Mouse (Mus musculus) forebrain, embryonic 13.5 days (tissue): ENCODE measurements around the gene Ube2f. TPM values are rescaled to one million over a fixed set of nuclear protein-coding genes. Genes with fewer than 3 reads are reported as not detected.
A peak's percentile ranks its signal among the peaks of the same experiment; 100 is the strongest.

Experiments
- ATAC-seq: fragments of 200-750 bp; cut with Nextera tagmentation; 2 replicates; pipeline ENCODE4 v1.8.0; 2017
- H3K27ac ChIP-seq: fragments of 300-500 bp; sonication (generic); 2 replicates; pipeline ENCODE4 v1.5.1; 2015; ENCODE audit warnings: inconsistent platforms, mild to moderate bottlenecking, moderate library complexity
- H3K27me3 ChIP-seq: fragments of 300-500 bp; sonication (generic); 2 replicates; pipeline ENCODE4 v1.6.1; 2015; ENCODE audit warnings: mild to moderate bottlenecking, inconsistent platforms
- H3K36me3 ChIP-seq: fragments of 300-500 bp; sonication (generic); 2 replicates; pipeline ENCODE4 v1.6.1; 2015; ENCODE audit warnings: mild to moderate bottlenecking, inconsistent platforms; ENCODE audit not compliant: poor library complexity, severe bottlenecking
- H3K4me1 ChIP-seq: fragments of 300-500 bp; sonication (generic); 2 replicates; pipeline ENCODE4 v1.6.1; 2015; ENCODE audit warnings: inconsistent platforms
- H3K4me2 ChIP-seq: fragments of 300-500 bp; sonication (generic); 2 replicates; pipeline ENCODE4 v1.6.1; 2015; ENCODE audit warnings: inconsistent platforms, mild to moderate bottlenecking, moderate library complexity
- H3K4me3 ChIP-seq: fragments of 300-500 bp; sonication (generic); 2 replicates; pipeline ENCODE4 v1.5.1; 2015; ENCODE audit warnings: mild to moderate bottlenecking, inconsistent platforms
- H3K9ac ChIP-seq: fragments of 300-500 bp; sonication (generic); 2 replicates; pipeline ENCODE4 v1.6.1; 2015; ENCODE audit warnings: mild to moderate bottlenecking, inconsistent platforms
- H3K9me3 ChIP-seq: fragments of 300-500 bp; sonication (generic); replicated peaks from 2 replicates; pipeline ENCODE4 v1.6.1; 2016; ENCODE audit warnings: inconsistent platforms
- WGBS: fragments of 180-500 bp; shearing (Covaris S2); methylation state at CpG from one replicate; pipeline ENCODE4 v1.1.7; 2015; 5-methylcytosine and 5-hydroxymethylcytosine counted together
- polyA plus RNA-seq: library from polyadenylated mRNA; unstranded; fragments of >200 nt; fragmentation: Nextera tagmentation; extraction: Ambion mirVana; gene quantifications from 2 replicates; pipeline ENCODE4 v1.2.1, GENCODE M21; 2015

Gene Ube2f
- polyA plus RNA-seq, 1 experiment from 2014 or later = 81.3 TPM

DNA sequence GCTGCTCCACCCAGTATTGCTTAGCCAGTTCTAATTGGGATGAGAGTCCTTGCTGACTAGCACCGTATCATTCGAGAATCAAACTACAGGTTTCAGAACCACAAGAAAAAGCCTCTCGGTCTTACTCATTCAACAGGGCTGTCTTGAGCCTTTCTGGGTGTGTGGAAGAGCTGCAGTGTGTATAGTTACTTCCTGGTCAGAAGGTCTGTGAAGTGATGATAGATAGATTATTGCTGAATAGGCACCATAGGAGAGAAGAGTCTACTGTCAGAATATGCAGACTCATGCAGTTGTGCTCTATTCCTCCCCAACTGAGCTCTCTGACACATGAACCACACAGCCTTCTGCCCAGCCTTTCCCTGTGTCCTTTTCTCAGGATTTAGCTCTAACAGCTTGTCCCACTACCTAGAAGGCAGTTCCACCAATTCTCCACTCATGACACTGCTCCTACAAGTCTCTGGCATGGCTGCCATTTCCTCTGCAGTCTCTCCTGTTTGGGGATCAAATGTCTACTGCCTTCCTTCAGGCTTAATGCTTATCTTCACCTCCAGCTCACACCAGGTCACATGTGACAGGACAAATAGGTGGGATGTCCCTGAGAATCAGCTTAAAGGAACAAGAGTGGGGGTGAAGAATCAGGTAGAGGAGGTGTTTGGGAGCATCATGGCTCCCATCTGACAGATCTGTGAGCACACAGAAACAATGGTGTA is 28.5 kb downstream of the Ube2f start:
- Histone ChIP-seq H3K36me3 (peaks cover 52% of the 10 kb centered on the region), H3K4me1 (no peaks in the 10 kb centered on the region), H3K27ac (no peak overlapping the region), H3K9ac (no peak overlapping the region), H3K4me3 (no peak overlapping the region), H3K9me3 (no peaks in the 10 kb centered on the region), H3K4me2 (no peak overlapping the region), H3K27me3 (no peaks in the 10 kb centered on the region)
- WGBS = 89% methylated on average over 3 of the region's 3 CpGs
- ATAC-seq = no peak

- Histone ChIP-seq H3K4me1 (no peaks in the 10 kb centered on the region), H3K36me3 (peaks cover 57% of the 10 kb centered on the region), H3K4me2 (no peak overlapping the region), H3K27ac (no peak overlapping the region), H3K27me3 (no peaks in the 10 kb centered on the region), H3K9ac (no peak overlapping the region), H3K9me3 (no peaks in the 10 kb centered on the region), H3K4me3 (no peak overlapping the region)
- no peak for ATAC-seq
- WGBS = 88% methylated on average over 1 of the region's 1 CpGs
Measured at GRCm38 (mm10) chr1:91279126-91279525, 29.0 kb downstream of the Ube2f start.

- Histone ChIP-seq H3K4me3 (no peak overlapping the region), H3K27ac (no peak overlapping the region), H3K27me3 (no peaks in the 10 kb centered on the region), H3K4me2 (no peak overlapping the region), H3K36me3 (peaks cover 67% of the 10 kb centered on the region), H3K4me1 (no peaks in the 10 kb centered on the region), H3K9ac (no peak overlapping the region), H3K9me3 (no peaks in the 10 kb centered on the region)
- no peak for ATAC-seq
- 96% methylated on average over 1 of the region's 1 CpGs for WGBS
Measured at GRCm38 (mm10) chr1:91282582-91282981, 32.5 kb downstream of the Ube2f start.

GRCm38 (mm10) chr1:91289375-91289774 is 39.3 kb downstream of the Ube2f start:
- Histone ChIP-seq H3K36me3 (peaks cover 48% of the 10 kb centered on the region), H3K4me1 (no peaks in the 10 kb centered on the region), H3K9ac (no peak overlapping the region), H3K27me3 (no peaks in the 10 kb centered on the region), H3K4me3 (no peak overlapping the region), H3K27ac (no peak overlapping the region), H3K4me2 (no peak overlapping the region), H3K9me3 (no peaks in the 10 kb centered on the region)
- ATAC-seq = no peak
- 100% methylated on average over 1 of the region's 1 CpGs for WGBS

DNA sequence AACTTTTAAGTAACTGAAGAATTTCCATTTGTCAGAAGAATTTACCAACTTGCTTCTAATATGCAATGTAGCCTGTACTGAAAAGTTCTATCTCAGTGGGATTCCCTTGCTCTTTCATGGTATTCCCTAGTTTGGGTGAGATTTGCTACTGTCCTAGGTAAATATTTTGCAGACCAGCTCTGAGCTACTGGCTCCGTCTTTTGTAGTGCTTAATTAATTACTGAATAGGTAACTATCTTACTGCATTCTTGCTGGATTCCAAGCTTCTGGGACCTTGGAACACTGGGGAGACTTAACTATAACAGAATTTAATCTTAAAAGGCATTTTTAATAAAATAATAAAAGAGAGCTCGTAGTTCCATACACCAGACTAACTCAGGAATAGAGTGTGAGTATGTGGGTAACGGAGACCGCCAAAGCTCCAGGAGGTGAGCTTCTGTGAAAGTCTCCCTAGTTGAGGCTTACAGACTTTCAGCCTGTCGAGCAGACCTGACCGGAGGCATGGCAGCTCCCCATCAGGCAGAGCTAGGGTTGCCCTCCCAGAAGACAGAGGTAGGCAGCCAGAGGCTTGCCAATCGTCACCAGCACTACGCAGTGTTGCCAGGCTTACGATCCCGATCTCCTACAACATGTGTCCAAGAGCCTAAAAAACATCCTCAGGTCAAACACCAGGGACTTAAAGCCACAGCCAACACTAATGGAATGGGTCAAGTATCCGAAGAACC is 42.2 kb downstream of the Ube2f start:
- H3K4me3 ChIP-seq = no peak overlapping the region
- H3K9ac ChIP-seq = no peak overlapping the region
- H3K9me3 ChIP-seq = no peaks in the 10 kb centered on the region
- H3K4me2 ChIP-seq = no peak overlapping the region
- H3K4me1 ChIP-seq = no peaks in the 10 kb centered on the region
- H3K36me3 ChIP-seq = peaks cover 26% of the 10 kb centered on the region
- whole genome bisulfite sequencing = 96% methylated on average over 11 of the region's 11 CpGs
- no peaks in the 10 kb centered on the region for H3K27me3 ChIP-seq
- H3K27ac ChIP-seq = no peak overlapping the region
- ATAC-seq = no peak

- Histone ChIP-seq H3K9ac (no peak overlapping the region), H3K27me3 (no peaks in the 10 kb centered on the region), H3K27ac (no peak overlapping the region), H3K4me2 (no peak overlapping the region), H3K9me3 (no peaks in the 10 kb centered on the region), H3K4me3 (no peak overlapping the region), H3K4me1 (peaks cover 7% of the 10 kb centered on the region), H3K36me3 (0 out of 2 replicates have a peak, but pooled peaks cover 11% of the 10 kb centered on the region)
- ATAC-seq = no peak
- WGBS = 94% methylated on average over 6 of the region's 6 CpGs
Measured at GRCm38 (mm10) chr1:91295544-91295943, 45.4 kb downstream of the Ube2f start.

DNA sequence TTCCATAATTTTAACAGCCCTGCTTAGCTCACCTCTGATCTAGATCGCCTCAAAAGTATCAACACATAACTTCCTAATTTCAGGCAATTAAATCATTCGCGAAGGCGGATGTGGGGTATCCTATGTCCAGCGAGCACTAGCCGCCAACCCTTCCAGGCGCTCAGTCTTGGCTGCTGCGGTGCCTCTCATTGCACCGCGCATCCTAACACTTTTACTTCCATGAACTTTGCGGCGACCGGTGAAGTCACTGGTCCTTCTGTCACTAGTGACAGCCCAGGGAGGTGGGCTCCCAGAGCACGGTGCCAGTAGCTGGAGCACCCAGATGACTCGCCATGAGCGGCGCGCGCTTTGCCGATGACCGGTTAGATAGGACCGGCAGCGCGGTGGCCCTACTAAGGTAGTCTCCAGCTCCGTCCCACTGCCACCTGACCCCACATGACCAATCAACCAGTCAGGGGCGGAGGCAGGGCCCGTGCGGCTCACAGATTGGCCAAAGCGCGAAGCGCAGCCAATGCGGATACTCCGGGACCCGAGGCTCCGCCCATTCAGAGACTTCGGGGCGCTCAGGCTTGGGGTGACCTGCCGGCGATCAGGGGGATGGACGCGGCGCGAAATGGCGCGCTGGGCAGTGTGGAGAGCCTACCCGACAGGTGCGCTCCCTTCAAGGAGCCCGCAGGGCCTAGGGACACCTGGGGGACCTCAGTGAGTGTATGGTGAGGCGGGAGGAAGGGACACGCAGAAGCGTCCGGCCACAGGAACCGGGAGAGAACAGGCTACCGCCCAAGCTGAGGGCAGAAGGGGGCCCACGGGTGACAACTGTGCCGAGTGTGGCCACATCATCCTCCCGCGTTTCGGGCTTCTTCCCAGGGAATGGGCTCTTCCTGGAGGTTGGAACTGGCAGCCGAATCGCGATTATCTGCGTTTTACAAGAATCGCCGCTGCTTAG is 48.0 kb downstream of the Ube2f start, which contains the start of gene Scly:
Gene Scly (plus strand): TSS at position 540 of the 946 bp plus-strand sequence.
- H3K27ac ChIP-seq = no peak within 1 kb of the TSS
- peak within 1 kb of the TSS; percentile 78 for H3K4me2 ChIP-seq
- H3K27me3 ChIP-seq = no peaks in the 10 kb centered on the region
- H3K9me3 ChIP-seq = no peaks in the 10 kb centered on the region
- ATAC-seq = peak; percentile 99
- H3K36me3 ChIP-seq = 0 out of 2 replicates have a peak, but pooled peaks cover 5% of the 10 kb centered on the region
- peaks cover 7% of the 10 kb centered on the region for H3K4me1 ChIP-seq
- 2% methylated on average over 65 of the region's 65 CpGs for WGBS
- H3K9ac ChIP-seq = peak within 1 kb of the TSS; percentile 84
- H3K4me3 ChIP-seq = peak within 1 kb of the TSS; percentile 85

DNA sequence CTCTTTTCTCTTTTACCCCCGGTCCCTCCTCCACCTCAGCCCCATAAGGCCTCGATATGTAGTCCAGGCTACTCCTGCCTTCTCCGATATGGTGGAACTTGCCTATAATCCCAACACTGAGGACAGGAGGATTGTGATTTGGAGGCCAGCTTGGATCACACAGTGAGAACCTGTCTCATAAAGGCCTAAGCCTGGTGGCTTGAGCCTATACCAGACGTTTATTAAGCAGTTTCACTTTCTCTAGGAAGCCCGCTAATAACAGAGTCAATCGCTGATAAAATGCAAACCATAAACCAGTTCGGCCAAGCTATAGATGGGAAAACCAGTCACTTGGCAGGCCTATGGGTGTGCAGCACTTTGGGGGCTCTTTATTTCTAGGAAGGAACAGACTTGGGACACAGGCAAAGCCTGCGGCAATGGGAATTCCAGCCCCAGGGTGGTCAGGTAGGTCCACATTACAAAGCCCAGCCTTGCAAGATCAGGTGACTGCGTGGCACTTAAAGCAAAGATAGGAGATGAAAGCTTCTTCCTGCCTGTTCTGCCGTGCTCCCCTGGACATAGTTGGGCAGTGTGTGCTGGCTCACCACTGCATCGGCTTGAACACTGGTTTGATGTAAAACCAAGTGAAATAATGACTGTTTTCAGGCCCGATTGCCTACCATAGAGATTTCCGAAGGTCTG is 49.1 kb downstream of the Ube2f start:
- H3K9ac ChIP-seq = peak overlapping the region; percentile 84
- H3K27me3 ChIP-seq = no peaks in the 10 kb centered on the region
- peak overlapping the region; percentile 78 for H3K4me2 ChIP-seq
- WGBS = 87% methylated on average over 13 of the region's 13 CpGs
- ATAC-seq = no peak
- peak overlapping the region; percentile 85 for H3K4me3 ChIP-seq
- H3K4me1 ChIP-seq = peaks cover 7% of the 10 kb centered on the region
- H3K36me3 ChIP-seq = peaks cover 10% of the 10 kb centered on the region; the same call in 1 of the 2 replicates
- H3K27ac ChIP-seq = no peak overlapping the region
- H3K9me3 ChIP-seq = no peaks in the 10 kb centered on the region

DNA sequence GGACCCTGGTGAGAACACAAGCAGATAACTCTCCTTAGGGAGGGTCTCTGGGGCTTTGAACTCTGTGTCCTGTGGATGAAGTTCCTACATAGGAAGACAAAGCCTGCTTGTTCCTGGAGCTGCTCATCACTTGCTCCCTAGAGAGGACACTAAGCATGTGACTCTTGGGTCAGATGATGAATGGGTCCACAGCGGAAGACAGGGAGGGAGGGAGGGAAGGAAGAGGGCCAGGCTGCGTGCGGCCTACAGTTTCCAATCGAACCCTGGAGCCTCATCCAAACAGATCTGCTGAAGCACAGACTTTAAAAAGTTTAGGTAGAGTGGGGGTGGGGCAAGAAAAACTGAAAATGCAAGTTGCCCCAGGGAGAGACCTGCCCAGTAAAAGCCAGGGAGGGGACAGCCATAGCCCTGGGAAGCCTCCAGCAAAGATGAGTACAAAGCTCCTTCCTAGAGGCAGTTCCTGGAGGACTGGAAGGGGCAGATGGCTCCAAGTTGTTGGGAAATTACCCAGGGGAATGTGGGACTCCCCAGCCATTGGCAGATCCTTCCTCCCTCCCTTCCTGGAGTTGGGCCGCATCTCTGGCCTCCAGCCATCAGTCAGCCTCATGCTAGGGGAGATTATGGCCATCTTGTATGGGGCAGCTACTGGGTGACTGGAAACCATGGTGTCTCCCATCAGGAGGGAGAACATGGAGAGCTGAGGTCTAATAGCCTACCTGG is 49.8 kb downstream of the Ube2f start:
- Histone ChIP-seq H3K27me3 (no peaks in the 10 kb centered on the region), H3K4me2 (no peak overlapping the region), H3K9me3 (no peaks in the 10 kb centered on the region), H3K9ac (no peak overlapping the region), H3K4me1 (peaks cover 7% of the 10 kb centered on the region), H3K4me3 (no peak overlapping the region), H3K27ac (no peak overlapping the region), H3K36me3 (peaks cover 8% of the 10 kb centered on the region; the same call in 1 of the 2 replicates)
- 90% methylated on average over 5 of the region's 5 CpGs for WGBS
- ATAC-seq = no peak

DNA sequence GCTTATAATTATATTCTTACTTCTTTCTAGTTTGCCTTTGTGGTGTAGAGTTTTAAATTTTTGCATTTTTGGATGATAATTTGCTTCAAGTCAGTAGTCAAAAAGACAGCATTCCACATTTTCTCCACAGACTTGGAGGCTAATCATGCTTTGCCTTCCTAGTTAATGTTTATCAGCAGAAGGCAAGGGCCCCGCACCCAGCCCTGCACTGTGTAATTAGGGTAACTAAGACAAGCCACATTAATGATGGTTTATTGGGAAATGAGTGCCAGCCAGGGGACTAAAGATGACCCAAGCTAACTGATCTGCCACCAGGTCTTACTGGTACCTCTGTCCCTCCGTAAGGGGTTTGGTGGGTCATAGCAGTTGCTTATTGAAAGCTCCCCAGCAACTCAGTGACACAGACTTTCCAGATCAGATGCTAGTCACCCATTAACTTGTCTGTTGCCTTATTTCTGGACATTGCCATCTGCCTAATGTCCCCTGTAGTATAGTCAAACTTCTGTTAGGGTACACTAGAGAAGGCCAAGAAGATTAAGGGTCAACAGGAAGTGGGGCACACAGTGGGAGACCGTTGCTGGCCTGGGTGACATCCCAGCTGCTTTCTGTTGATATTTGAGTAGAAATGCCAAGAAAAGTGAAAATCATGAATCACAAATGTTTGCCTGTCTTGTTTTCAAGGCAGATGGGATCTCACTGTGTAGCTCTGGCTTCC is 51.3 kb downstream of the Ube2f start:
- Histone ChIP-seq H3K36me3 (peaks cover 20% of the 10 kb centered on the region; the same call in 1 of the 2 replicates), H3K27ac (no peak overlapping the region), H3K27me3 (no peaks in the 10 kb centered on the region), H3K4me3 (no peak overlapping the region), H3K4me1 (peaks cover 7% of the 10 kb centered on the region), H3K4me2 (no peak overlapping the region), H3K9ac (no peak overlapping the region), H3K9me3 (no peaks in the 10 kb centered on the region)
- no peak for ATAC-seq
- 84% methylated on average over 3 of the region's 3 CpGs for WGBS
